In the genomic region with DNA sequence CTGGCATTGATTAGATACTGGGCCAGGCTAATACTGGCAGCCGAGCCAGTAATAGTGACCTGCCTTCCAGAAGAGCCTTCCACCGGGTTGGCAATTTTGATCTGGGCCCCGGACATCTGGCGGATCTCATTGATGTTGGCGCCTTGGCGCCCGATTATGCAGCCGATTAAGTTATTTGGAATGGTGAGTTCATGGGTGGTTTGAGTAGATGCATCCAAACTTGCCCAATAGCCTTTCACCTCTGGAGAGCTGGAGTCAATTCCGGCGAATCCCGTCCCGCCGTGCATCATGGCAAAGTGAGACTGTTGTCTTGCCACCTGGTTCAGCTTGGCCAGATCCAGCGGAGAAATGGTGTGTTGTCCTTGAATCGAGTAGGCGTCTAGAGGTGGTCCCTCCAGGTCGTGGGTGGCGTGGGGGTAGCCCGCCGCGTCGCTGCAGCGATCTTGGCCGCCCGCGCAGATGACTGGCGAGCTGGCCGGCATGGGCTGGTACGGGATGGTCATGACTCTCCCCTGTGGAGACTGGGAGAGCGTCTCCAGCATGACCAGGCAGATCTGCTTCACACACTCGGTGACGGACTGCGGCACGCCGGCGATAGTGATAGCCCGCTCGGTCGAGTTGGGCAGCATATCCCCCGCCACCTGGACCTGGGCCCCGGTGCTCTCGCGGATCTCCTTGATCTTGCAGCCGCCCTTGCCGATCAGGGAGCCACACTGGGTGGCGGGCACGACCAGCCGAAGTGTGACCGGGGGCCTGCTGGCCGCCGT, we compare ENCODE assay signal across 8 mouse cellular contexts. TPM values are rescaled to one million over a fixed set of nuclear protein-coding genes. Genes with fewer than 3 reads are reported as not detected.
DNase-seq lines count a peak whose midpoint lies in the region; ATAC-seq and TF ChIP-seq lines count a peak whose summit lies in the region.

No protein-coding gene starts in this region.

- TF ChIP-seq CTCF in G1E (IDR thresholded peaks at IDR 0.05; ENCODE audit: low read depth, low read length) = no peak
- no peak for TF ChIP-seq CTCF in forebrain, postnatal 0 days (IDR thresholded peaks at IDR 0.05; ENCODE audit: low read depth)

- H3K36me3 ChIP-seq in G1E (replicated peaks) = peaks cover 47% of the 10 kb centered on the region
- H3K36me3 ChIP-seq in forebrain, postnatal 0 days (ENCODE audit: insufficient read depth) = peaks cover 8% of the 10 kb centered on the region; the same call in 1 of the 2 replicates
- peaks cover 4% of the 10 kb centered on the region for H3K36me3 ChIP-seq in hindbrain, embryonic 15.5 days
- H3K36me3 ChIP-seq in megakaryocyte, embryonic 14.5 days (replicated peaks; ENCODE audit: low read length) = peaks cover 46% of the 10 kb centered on the region

- peak; percentile 19 for DNase-seq in G1E (ENCODE audit: low spot score)
- DNase-seq in cerebellum, adult 11-12 months = peak; percentile 72
- DNase-seq in forebrain, postnatal 0 days = peak; percentile 16
- DNase-seq in left cerebral cortex, postnatal 14 days (ENCODE audit: low spot score in 2 of 2) = peak; percentile 39 to 48
- peak; percentile 52 for DNase-seq in right cerebral cortex, postnatal 25 days

- H3K9me3 ChIP-seq in G1E (replicated peaks) = no peaks in the 10 kb centered on the region
- no peaks in the 10 kb centered on the region for H3K9me3 ChIP-seq in forebrain, postnatal 0 days (ENCODE audit: low read length)
- no peaks in the 10 kb centered on the region for H3K9me3 ChIP-seq in hindbrain, embryonic 15.5 days
- H3K9me3 ChIP-seq in megakaryocyte, embryonic 14.5 days = no peaks in the 10 kb centered on the region

- H3K27me3 ChIP-seq in G1E (ENCODE audit: insufficient read depth, low read length) = no peaks in the 10 kb centered on the region
- no peaks in the 10 kb centered on the region for H3K27me3 ChIP-seq in forebrain, postnatal 0 days (ENCODE audit: insufficient read depth, low read length)
- no peaks in the 10 kb centered on the region for H3K27me3 ChIP-seq in hindbrain, embryonic 15.5 days
- H3K27me3 ChIP-seq in megakaryocyte, embryonic 14.5 days (replicated peaks) = no peaks in the 10 kb centered on the region

- peak overlapping the region; percentile 87 for H3K4me2 ChIP-seq in forebrain, postnatal 0 days (ENCODE audit: low read depth)
- peak overlapping the region; percentile 67 for H3K4me2 ChIP-seq in hindbrain, embryonic 15.5 days

- intact Hi-C loops in left cerebral cortex, postnatal 14 days (cut with DNase I) = loop anchor here (5.0 kb wide), 2 partner anchors 38 to 147 kb away; no protein-coding TSS in a partner anchor

- peaks cover 31% of the 10 kb centered on the region for H3K4me1 ChIP-seq in G1E (ENCODE audit: insufficient read depth, low read depth, low read length)
- H3K4me1 ChIP-seq in forebrain, postnatal 0 days (ENCODE audit: insufficient read depth) = peaks cover 12% of the 10 kb centered on the region
- peaks cover 28% of the 10 kb centered on the region for H3K4me1 ChIP-seq in hindbrain, embryonic 15.5 days (replicated peaks)
- peaks cover 45% of the 10 kb centered on the region for H3K4me1 ChIP-seq in megakaryocyte, embryonic 14.5 days

- 2% methylated on average over 51 of the region's 51 CpGs for WGBS in forebrain, postnatal 0 days
- WGBS in hindbrain, embryonic 15.5 days = under 1% methylated on average over 51 of the region's 51 CpGs

- H3K27ac ChIP-seq in forebrain, postnatal 0 days (ENCODE audit: low read depth, low read length) = peak overlapping the region; percentile 100
- peak overlapping the region; percentile 100 for H3K27ac ChIP-seq in hindbrain, embryonic 15.5 days (replicated peaks)

- no peak for ATAC-seq in G1E (ENCODE audit: extremely low read depth, insufficient number of reproducible peaks, low FRiP score, poor library complexity, severe bottlenecking)
- ATAC-seq in forebrain, postnatal 0 days = no peak; the same call in 1 of the 2 replicates
- peak; percentile 9; the same call in 1 of the 2 replicates for ATAC-seq in hindbrain, embryonic 15.5 days (ENCODE audit: low FRiP score, low read depth)
- ATAC-seq in inflammation-experienced regulatory T-cells, adult 6 months = no peak

- H3K4me3 ChIP-seq in G1E (ENCODE audit: low read depth, low read length) = peak overlapping the region; percentile 84
- peak overlapping the region; percentile 95 for H3K4me3 ChIP-seq in forebrain, postnatal 0 days (ENCODE audit: low read depth, low read length)
- peak overlapping the region; percentile 93 for H3K4me3 ChIP-seq in hindbrain, embryonic 15.5 days
- peak overlapping the region; percentile 99 for H3K4me3 ChIP-seq in megakaryocyte, embryonic 14.5 days (replicated peaks)

- H3K9ac ChIP-seq in forebrain, postnatal 0 days = peak overlapping the region; percentile 99
- H3K9ac ChIP-seq in hindbrain, embryonic 15.5 days = peak overlapping the region; percentile 98

RNA-seq across cellular contexts. Expression of gene Pcbp1, which starts 1.1 kb away (rescaled TPM):
- total RNA-seq in G1E (2014; fragmentation: Nextera tagmentation) (190 and 191 TPM in 2 replicates), G1E (2017) (94.9 and 101 TPM in 2 replicates)
- 1,039 and 1,367 TPM in 2 replicates for polyA plus RNA-seq in G1E (2012)
- total RNA-seq in forebrain, postnatal 0 days (2014; rRNA removed) = 45.7 and 49.3 TPM in 2 replicates
- 340 and 351 TPM in 2 replicates for polyA plus RNA-seq in forebrain, postnatal 0 days (2015; fragmentation: Nextera tagmentation; extraction: Ambion mirVana)
- 341 and 351 TPM in 2 replicates for polyA plus RNA-seq in hindbrain, embryonic 15.5 days (2015; fragmentation: Nextera tagmentation; extraction: Ambion mirVana)
- 100 to 1,000 TPM; 182 to 190 TPM for total RNA-seq in left cerebral cortex, postnatal 14 days (2021)
- polyA plus RNA-seq in megakaryocyte, embryonic 14.5 days (2012; ENCODE audit: insufficient read depth, low replicate concordance) = 984 and 2,235 TPM in 2 replicates
- polyA plus RNA-seq in inflammation-experienced regulatory T-cells, adult 6 months (2017; shearing (Covaris generic)) = 10 to 100 TPM; 26.3 to 32.5 (median 29.3) TPM

Comparison
In these comparisons a context has a peak if more than half of its experiments do, and no peak if none do; other contexts are left out.
1. DNase-seq: peak in every context shown above with its lines; median percentile 72 in cerebellum, adult 11-12 months; 52 in right cerebral cortex, postnatal 25 days; 44 in left cerebral cortex, postnatal 14 days; 19 in G1E; 16 in forebrain, postnatal 0 days.
2. RNA of gene Pcbp1, which starts 1.1 kb away (polyA plus RNA-seq): 1,039 to 1,367 TPM in G1E, 984 to 2,235 TPM in megakaryocyte, embryonic 14.5 days, 341 to 351 TPM in hindbrain, embryonic 15.5 days and 340 to 351 TPM in forebrain, postnatal 0 days; 26.3 to 32.5 TPM in inflammation-experienced regulatory T-cells, adult 6 months; every median in the first group is over 10 times any median in the second.
3. Peak in every context shown above with its lines, with median percentiles within 50 percentile points of each other: H3K4me3 ChIP-seq.